13 mouse cellular contexts compared by ENCODE assay signal in the genomic region with DNA sequence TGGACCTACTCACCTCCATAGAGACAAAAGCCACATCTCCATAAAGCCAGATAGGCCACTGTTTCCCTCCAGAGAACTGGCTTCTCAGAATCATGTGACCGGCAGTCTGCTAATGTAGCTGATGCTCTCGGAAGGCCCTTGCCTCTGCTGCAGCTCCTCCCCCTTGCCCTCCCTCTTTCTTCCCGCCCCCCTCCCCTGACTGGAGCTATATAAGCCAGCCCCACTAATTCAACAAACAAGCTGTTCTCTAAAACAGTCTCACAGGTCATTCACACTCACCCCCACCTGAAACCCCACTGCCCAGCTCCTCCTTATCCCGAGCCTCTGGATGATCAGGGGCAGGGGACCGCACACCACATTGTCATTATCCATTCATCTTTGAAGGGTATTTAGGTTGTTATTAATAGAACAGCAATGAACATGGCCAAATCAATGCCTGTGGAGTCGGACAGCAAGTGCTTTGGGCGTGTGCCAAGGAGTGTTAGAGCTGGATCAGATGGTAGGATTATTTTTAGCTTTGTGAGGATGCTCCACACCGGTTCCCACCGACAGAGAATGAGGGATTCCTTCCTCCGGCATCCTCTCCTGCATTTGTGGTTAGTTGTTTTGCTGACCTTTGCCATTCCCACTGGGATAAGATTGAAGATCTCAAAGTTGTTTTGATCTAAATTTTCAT. TPM values are rescaled to one million over a fixed set of nuclear protein-coding genes. Genes with fewer than 3 reads are reported as not detected.
DNase-seq lines count a peak whose midpoint lies in the region; ATAC-seq lines count a peak whose summit lies in the region.
"Had no signal": no experiment of that assay in that cellular context is flagged by ENCODE, and none has a peak within 500 bp of the region (broad histone marks: within the 10 kb centered on the region; RNA-seq: fewer than 3 reads in every experiment).

No protein-coding gene starts in this region.

- DNase-seq in heart, adult 11 months, result no peak
- peak; percentile 10 to 18 for DNase-seq in right cerebral cortex, adult 2 months (ENCODE audit: low spot score in 2 of 2)
- no peak for DNase-seq in right cerebral cortex, postnatal 25 days
- DNase-seq in skeletal muscle tissue, adult 2 months (ENCODE audit: low read depth, low spot score), result peak; percentile 33
- DNase-seq in liver, result no peak
- DNase-seq in lung, postnatal 10 days, result no peak
- DNase-seq: adrenal gland, adult 8-10 months; lung, adult 2 months had no signal

- peak overlapping the region; percentile 45 for H3K4me2 ChIP-seq in heart, embryonic 11.5 days
- no peak overlapping the region for H3K4me2 ChIP-seq in forebrain, embryonic 15.5 days (replicated peaks)

- WGBS in heart, embryonic 11.5 days (ENCODE audit: insufficient replicate concordance), result 54% methylated on average over 10 of the region's 10 CpGs
- WGBS in forebrain, embryonic 15.5 days, result 50% methylated on average over 10 of the region's 10 CpGs

- H3K36me3 ChIP-seq in heart, embryonic 11.5 days (ENCODE audit: control insufficient read depth, insufficient read depth, low read length), result no peaks in the 10 kb centered on the region
- H3K36me3 ChIP-seq in forebrain, embryonic 15.5 days, result no peaks in the 10 kb centered on the region

- H3K4me3 ChIP-seq in heart, embryonic 11.5 days (ENCODE audit: low read depth, low read length), result no peak overlapping the region
- no peak overlapping the region for H3K4me3 ChIP-seq in forebrain, embryonic 15.5 days
- H3K4me3 ChIP-seq: layer of hippocampus, adult 2 months; myocyte had no signal

- no peaks in the 10 kb centered on the region for H3K27me3 ChIP-seq in heart, embryonic 11.5 days (ENCODE audit: control insufficient read depth, insufficient read depth, low read length)
- no peaks in the 10 kb centered on the region for H3K27me3 ChIP-seq in forebrain, embryonic 15.5 days

- H3K9me3 ChIP-seq in heart, embryonic 11.5 days (replicated peaks; ENCODE audit: control insufficient read depth, low read length), result no peaks in the 10 kb centered on the region
- H3K9me3 ChIP-seq in forebrain, embryonic 15.5 days, result no peaks in the 10 kb centered on the region

- H3K9ac ChIP-seq in heart, embryonic 11.5 days (ENCODE audit: low read depth, low read length), result no peak overlapping the region
- no peak overlapping the region for H3K9ac ChIP-seq in forebrain, embryonic 15.5 days (replicated peaks)

- no peak for ATAC-seq in heart, embryonic 11.5 days (replicated peaks; ENCODE audit: insufficient number of reproducible peaks, low FRiP score, low TSS enrichment)
- peak; percentile 26; the same call in 1 of the 2 replicates for ATAC-seq in forebrain, embryonic 15.5 days (replicated peaks)

- H3K4me1 ChIP-seq in heart, embryonic 11.5 days (ENCODE audit: control insufficient read depth, insufficient read depth, low read length), result peaks cover 3% of the 10 kb centered on the region; the same call in 1 of the 2 replicates
- no peaks in the 10 kb centered on the region for H3K4me1 ChIP-seq in forebrain, embryonic 15.5 days

- H3K27ac ChIP-seq in heart, embryonic 11.5 days (ENCODE audit: low read depth, low read length), result no peak overlapping the region
- no peak overlapping the region for H3K27ac ChIP-seq in forebrain, embryonic 15.5 days (replicated peaks)
- H3K27ac ChIP-seq: layer of hippocampus, adult 2 months had no signal

RNA-seq across cellular contexts. Expression of a gene that starts 6.8 kb away (rescaled TPM):
- polyA plus RNA-seq in heart, embryonic 11.5 days (2014; fragmentation: Nextera tagmentation; extraction: Ambion mirVana), result 0.37 TPM in 1 of 2 replicates, not detected in the other
- polyA plus RNA-seq in forebrain, embryonic 15.5 days (2015; fragmentation: Nextera tagmentation; extraction: Ambion mirVana), result 0.08 and 0.14 TPM in 2 replicates
- polyA plus RNA-seq: embryonic facial prominence, embryonic 11.5 days; myocyte had no signal

Comparison
In these comparisons a context has a peak if more than half of its experiments do, and no peak if none do; other contexts are left out.
1. DNase-seq: peak in right cerebral cortex, adult 2 months (2 of 2) and skeletal muscle tissue, adult 2 months (single experiment); none in heart, adult 11 months (single experiment), right cerebral cortex, postnatal 25 days (single experiment), liver (single experiment) and lung, postnatal 10 days (single experiment).